Mouse (Mus musculus): Measurements from ENCODE around the gene Prss37.

Prss37 gene

DNA sequence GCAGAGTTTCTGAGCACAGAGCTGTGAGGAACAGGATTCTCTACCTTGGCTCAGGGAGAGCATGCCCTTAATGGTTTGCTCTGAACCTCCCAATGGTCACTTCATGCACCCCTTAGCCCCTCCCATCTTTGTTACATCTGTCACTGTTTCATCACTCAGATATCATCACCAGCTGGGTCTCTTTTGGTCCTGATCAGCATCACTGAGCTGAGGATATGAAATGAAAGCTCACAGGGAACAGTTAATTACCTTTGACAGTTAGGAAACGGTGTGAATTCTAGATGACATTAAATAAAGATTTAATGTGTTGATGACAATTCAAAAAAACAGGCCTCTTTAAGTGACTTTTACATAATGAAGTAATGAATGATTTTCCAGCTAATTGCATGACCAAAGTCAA lies at the start of gene Prss37:
TSS of gene Prss37 (minus strand) at position 101 of the 400 bp plus-strand sequence.
- no peak for DNase-seq (ENCODE audit: low spot score)

GRCm38 (mm10) chr6:40554950-40555349 lies 35.6 kb upstream of the Prss37 start, which contains the start of gene Olfr461:
Gene Olfr461 (minus strand): TSS chr6:40555050.
- no peak for DNase-seq (ENCODE audit: low spot score)

- DNase-seq (ENCODE audit: low spot score) = no peak
These were observed 25.4 kb upstream of the Prss37 start for GRCm38 (mm10) chr6:40544690-40545089.

DNA sequence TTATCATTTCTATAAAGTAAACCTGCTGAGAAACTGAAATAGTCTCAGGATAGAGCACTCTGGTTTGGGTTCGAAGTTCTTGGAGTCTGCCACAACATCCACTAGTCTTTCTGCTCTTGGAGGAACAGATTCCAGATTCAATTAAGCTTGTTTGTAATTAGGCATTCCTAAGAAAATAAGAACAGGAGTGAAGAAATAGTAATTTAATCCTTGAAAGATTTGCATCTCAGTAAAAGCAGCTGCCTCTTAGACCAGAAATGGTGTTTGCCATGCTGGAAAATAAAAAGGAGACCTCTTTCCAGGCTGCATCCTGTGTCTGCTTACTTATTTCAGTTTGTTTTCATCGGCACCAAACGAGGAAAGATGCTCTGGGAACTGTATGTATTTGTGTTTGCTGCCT lies 26.1 kb downstream of the Prss37 start, which contains the start of gene Tas2r108:
TSS of gene Tas2r108 (plus strand) at position 301 of the 400 bp plus-strand sequence.
- DNase-seq (ENCODE audit: low spot score) = no peak

DNA sequence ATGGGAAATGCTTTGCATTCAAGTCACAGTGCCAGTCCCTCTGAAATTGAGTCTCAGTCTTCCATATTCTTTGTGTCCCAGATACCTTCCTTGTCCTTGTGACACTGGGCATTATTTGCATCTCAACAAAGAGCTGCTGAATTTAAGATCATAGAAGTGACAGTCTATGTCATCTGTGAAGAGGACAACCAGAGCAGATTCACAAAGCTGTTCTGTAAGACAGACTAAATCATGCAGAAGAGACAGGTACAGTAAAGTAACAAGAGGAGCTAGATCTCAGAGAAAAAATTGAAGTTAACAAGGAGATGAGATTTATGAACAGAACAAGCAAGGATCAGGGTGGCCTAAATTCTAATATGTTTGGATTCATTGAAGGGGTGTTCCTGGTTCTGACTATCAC lies 28.4 kb downstream of the Prss37 start, which contains the start of gene Tas2r137:
TSS of gene Tas2r137 (plus strand) at position 301 of the 400 bp plus-strand sequence.
- DNase-seq (ENCODE audit: low spot score) = no peak

- DNase-seq (ENCODE audit: low spot score) = no peak
These were observed 37.0 kb downstream of the Prss37 start for GRCm38 (mm10) chr6:40482318-40482717.

- DNase-seq (ENCODE audit: low spot score) = no peak
These were observed 39.6 kb downstream of the Prss37 start for GRCm38 (mm10) chr6:40479705-40480104.

- no peak for DNase-seq (ENCODE audit: low spot score)
These were observed 43.2 kb downstream of the Prss37 start for GRCm38 (mm10) chr6:40476132-40476531.

- no peak for DNase-seq (ENCODE audit: low spot score)
These were observed 47.6 kb downstream of the Prss37 start for GRCm38 (mm10) chr6:40471720-40472010.

DNA sequence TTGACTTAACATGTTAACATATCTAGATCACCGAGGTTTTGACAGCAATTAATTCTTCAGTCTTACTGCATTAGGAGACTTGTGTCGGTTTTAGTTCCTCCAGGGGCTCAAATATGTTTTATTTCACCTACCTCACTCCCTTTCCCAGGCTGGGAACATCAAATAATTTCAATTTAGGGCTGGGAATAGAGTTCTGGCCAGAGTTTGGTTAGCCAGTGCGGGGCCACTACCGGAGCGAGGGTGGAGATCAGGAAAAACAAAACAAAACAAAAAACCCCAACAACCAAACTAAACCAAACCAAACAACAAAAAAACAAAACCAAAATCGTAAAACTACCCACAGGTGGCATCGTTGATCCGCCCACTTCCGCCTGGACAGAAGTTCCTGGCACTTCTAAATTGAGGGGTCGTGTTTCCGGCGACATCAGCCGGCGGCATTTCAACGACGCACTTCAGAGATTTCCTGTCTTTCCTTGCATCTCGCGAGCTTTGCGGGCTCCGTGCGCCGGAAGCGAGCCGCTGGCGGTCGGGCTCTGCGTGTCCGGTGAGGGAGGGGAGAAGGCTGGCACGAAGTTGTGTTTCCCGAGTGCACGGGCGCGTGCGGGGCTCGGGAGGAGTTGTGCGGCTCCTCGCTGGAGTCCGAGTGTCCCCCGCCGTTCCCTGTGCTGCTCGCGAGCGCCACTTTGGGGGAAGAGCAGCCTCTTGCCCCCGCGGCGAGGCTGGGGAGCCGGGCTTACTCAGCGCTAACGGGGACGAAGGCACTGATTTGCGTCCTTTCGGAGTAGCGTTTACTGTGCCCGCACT lies 48.2 kb downstream of the Prss37 start, which contains the start of gene Ssbp1:
TSS of gene Ssbp1 (plus strand) at position 437 of the 804 bp plus-strand sequence.
- peak; percentile 90 for DNase-seq (ENCODE audit: low spot score)

- no peak for DNase-seq (ENCODE audit: low spot score)
These were observed 53.6 kb downstream of the Prss37 start for GRCm38 (mm10) chr6:40465710-40466109.

Measured in testis, postnatal 10 days (tissue).